Mouse (Mus musculus) lung, postnatal 0 days (tissue): ENCODE measurements at regions not wholly inside any gene's neighbourhood (a gene's known extent, or its start where the extent isn't known, plus 50 kb on each side); places are given as distances from the start of the nearest gene placed in this dataset.

ENCODE experiments used
- ATAC-seq: fragments of 200-750 bp; cut with Nextera tagmentation; 2 replicates; pipeline ENCODE4 v1.8.0; 2017; ENCODE audit warnings: moderate library complexity
- DNase-seq: peaks from one replicate; pipeline ENCODE4 v3.0.0-alpha.2; 2016; ENCODE audit warnings: low spot score
- H3K27ac ChIP-seq: fragments of 300-500 bp; sonication (generic); 2 replicates; pipeline ENCODE4 v1.5.1; 2014; ENCODE audit warnings: antibody characterized with exemption, mild to moderate bottlenecking, low read length, mixed read lengths
- H3K27me3 ChIP-seq: fragments of 300-500 bp; sonication (generic); replicated peaks from 2 replicates; pipeline ENCODE4 v1.6.1; 2014; ENCODE audit warnings: low read length, mixed read lengths; ENCODE audit not compliant: insufficient read depth
- H3K36me3 ChIP-seq: fragments of 300-500 bp; sonication (generic); 2 replicates; pipeline ENCODE4 v1.6.1; 2014; ENCODE audit warnings: low read length, mixed read lengths; ENCODE audit not compliant: insufficient read depth
- H3K4me1 ChIP-seq: fragments of 300-500 bp; sonication (generic); 2 replicates; pipeline ENCODE4 v1.6.1; 2014; ENCODE audit warnings: antibody characterized with exemption, low read depth, low read length, mixed read lengths; ENCODE audit not compliant: insufficient read depth
- H3K4me2 ChIP-seq: fragments of 300-500 bp; sonication (generic); replicated peaks from 2 replicates; pipeline ENCODE4 v1.6.1; 2014; ENCODE audit warnings: low read depth, mild to moderate bottlenecking, low read length, moderate library complexity, mixed read lengths
- H3K4me3 ChIP-seq: fragments of 300-500 bp; sonication (generic); 2 replicates; pipeline ENCODE4 v1.5.1; 2014; ENCODE audit warnings: low read depth, low read length
- H3K9ac ChIP-seq: fragments of 300-500 bp; sonication (generic); replicated peaks from 2 replicates; pipeline ENCODE4 v1.6.1; 2014; ENCODE audit warnings: low read depth, mild to moderate bottlenecking
- H3K9me3 ChIP-seq: fragments of 300-500 bp; sonication (generic); 2 replicates; pipeline ENCODE4 v1.6.1; 2016; ENCODE audit warnings: low read length, mixed read lengths
- CTCF ChIP-seq: IDR thresholded peaks from 2 replicates; pipeline ENCODE4 v1.5.1; 2016; ENCODE audit warnings: antibody characterized with exemption, mild to moderate bottlenecking
- EP300 ChIP-seq: IDR thresholded peaks from 2 replicates; pipeline ENCODE4 v1.6.1; 2016; ENCODE audit warnings: antibody characterized with exemption, mild to moderate bottlenecking, control low read depth
- WGBS: fragments of 180-500 bp; shearing (Covaris S2); extraction: QIAGEN DNeasy Blood & Tissue Kit; methylation state at CpG from one replicate; pipeline ENCODE4 v1.1.7; 2014; 5-methylcytosine and 5-hydroxymethylcytosine counted together

GRCm38 (mm10) chr6:100978113-100978512, 144.7 kb downstream of the Ppp4r2 start:
- H3K4me1 ChIP-seq, result no peaks in the 10 kb centered on the region
- H3K9ac ChIP-seq, result no peak overlapping the region
- no peaks in the 10 kb centered on the region for H3K9me3 ChIP-seq
- no peaks in the 10 kb centered on the region for H3K27me3 ChIP-seq
- WGBS, result 55% methylated on average over 5 of the region's 5 CpGs
- TF ChIP-seq EP300 (no peak), CTCF (no peak)
- ATAC-seq, result no peak
- H3K4me2 ChIP-seq, result no peak overlapping the region
- H3K36me3 ChIP-seq, result no peaks in the 10 kb centered on the region
- no peak overlapping the region for H3K27ac ChIP-seq
- H3K4me3 ChIP-seq, result no peak overlapping the region
- DNase-seq, result no peak

GRCm38 (mm10) chr6:100978727-100979460, 145.5 kb downstream of the Ppp4r2 start:
- no peaks in the 10 kb centered on the region for H3K4me1 ChIP-seq
- H3K27me3 ChIP-seq, result no peaks in the 10 kb centered on the region
- no peak for TF ChIP-seq CTCF
- TF ChIP-seq EP300, result no peak
- H3K27ac ChIP-seq, result no peak overlapping the region
- H3K36me3 ChIP-seq, result no peaks in the 10 kb centered on the region
- H3K9me3 ChIP-seq, result no peaks in the 10 kb centered on the region
- no peak overlapping the region for H3K9ac ChIP-seq
- no peak for DNase-seq
- no peak for ATAC-seq
- H3K4me3 ChIP-seq, result no peak overlapping the region
- no peak overlapping the region for H3K4me2 ChIP-seq
- WGBS, result 86% methylated on average over 9 of the region's 9 CpGs

- H3K36me3 ChIP-seq, result no peaks in the 10 kb centered on the region
- H3K4me1 ChIP-seq, result no peaks in the 10 kb centered on the region
- no peaks in the 10 kb centered on the region for H3K27me3 ChIP-seq
- no peak overlapping the region for H3K27ac ChIP-seq
- no peak overlapping the region for H3K9ac ChIP-seq
- DNase-seq, result no peak
- TF ChIP-seq CTCF (no peak), EP300 (no peak)
- 59% methylated on average over 2 of the region's 2 CpGs for WGBS
- no peak overlapping the region for H3K4me2 ChIP-seq
- no peak overlapping the region for H3K4me3 ChIP-seq
- H3K9me3 ChIP-seq, result no peaks in the 10 kb centered on the region
- ATAC-seq, result no peak
Measured at GRCm38 (mm10) chr6:100980156-100980555, 146.7 kb downstream of the Ppp4r2 start.

- ATAC-seq (no peak), DNase-seq (peak; percentile 12)
- TF ChIP-seq EP300, result no peak
- TF ChIP-seq CTCF, result no peak
- Histone ChIP-seq H3K4me1 (no peaks in the 10 kb centered on the region), H3K27me3 (no peaks in the 10 kb centered on the region), H3K27ac (no peak overlapping the region), H3K4me2 (no peak overlapping the region), H3K4me3 (no peak overlapping the region), H3K36me3 (no peaks in the 10 kb centered on the region), H3K9ac (no peak overlapping the region), H3K9me3 (no peaks in the 10 kb centered on the region)
- WGBS, result 17% methylated on average over 7 of the region's 7 CpGs
Measured at GRCm38 (mm10) chr6:100984861-100985260, 151.4 kb downstream of the Ppp4r2 start.

- ATAC-seq (no peak), DNase-seq (no peak)
- TF ChIP-seq EP300 (no peak), CTCF (no peak)
- Histone ChIP-seq H3K4me3 (no peak overlapping the region), H3K36me3 (no peaks in the 10 kb centered on the region), H3K9ac (no peak overlapping the region), H3K9me3 (no peaks in the 10 kb centered on the region), H3K27ac (no peak overlapping the region), H3K4me2 (no peak overlapping the region), H3K27me3 (no peaks in the 10 kb centered on the region), H3K4me1 (no peaks in the 10 kb centered on the region)
- WGBS, result 50% methylated on average over 5 of the region's 5 CpGs
Measured at GRCm38 (mm10) chr6:100985334-100985937, 152.0 kb downstream of the Ppp4r2 start.

GRCm38 (mm10) chr6:100988521-100988920, 155.1 kb downstream of the Ppp4r2 start:
- H3K9ac ChIP-seq, result no peak overlapping the region
- H3K4me3 ChIP-seq, result no peak overlapping the region
- no peaks in the 10 kb centered on the region for H3K9me3 ChIP-seq
- H3K4me1 ChIP-seq, result no peaks in the 10 kb centered on the region
- 16% methylated on average over 6 of the region's 6 CpGs for WGBS
- no peak overlapping the region for H3K27ac ChIP-seq
- no peak overlapping the region for H3K4me2 ChIP-seq
- no peak for TF ChIP-seq CTCF
- no peak for TF ChIP-seq EP300
- ATAC-seq (peak; percentile 61), DNase-seq (no peak)
- H3K36me3 ChIP-seq, result no peaks in the 10 kb centered on the region
- no peaks in the 10 kb centered on the region for H3K27me3 ChIP-seq
